Mouse (Mus musculus) neural tube, embryonic 12.5 days (tissue): ENCODE data around the gene Arpin. TPM values are rescaled to one million over a fixed set of nuclear protein-coding genes. Genes with fewer than 3 reads are reported as not detected.

Experiments
- ATAC-seq: fragments of 200-750 bp; cut with Nextera tagmentation; 2 replicates; pipeline ENCODE4 v1.8.0; 2017; ENCODE audit warnings: low read depth, mild to moderate bottlenecking, moderate TSS enrichment, moderate library complexity; ENCODE audit not compliant: low FRiP score
- H3K27ac ChIP-seq: fragments of 300-500 bp; sonication (generic); 2 replicates; pipeline ENCODE4 v1.5.1; 2016
- H3K27me3 ChIP-seq: fragments of 300-500 bp; sonication (generic); replicated peaks from 2 replicates; pipeline ENCODE4 v1.6.1; 2016; ENCODE audit warnings: mild to moderate bottlenecking
- H3K36me3 ChIP-seq: fragments of 300-500 bp; sonication (generic); 2 replicates; pipeline ENCODE4 v1.6.1; 2016; ENCODE audit warnings: mild to moderate bottlenecking
- H3K4me1 ChIP-seq: fragments of 300-500 bp; sonication (generic); 2 replicates; pipeline ENCODE4 v1.6.1; 2016
- H3K4me2 ChIP-seq: fragments of 300-500 bp; sonication (generic); replicated peaks from 2 replicates; pipeline ENCODE4 v1.6.1; 2016; ENCODE audit warnings: mild to moderate bottlenecking
- H3K4me3 ChIP-seq: fragments of 300-500 bp; sonication (generic); 2 replicates; pipeline ENCODE4 v1.5.1; 2016
- H3K9ac ChIP-seq: fragments of 300-500 bp; sonication (generic); 2 replicates; pipeline ENCODE4 v1.6.1; 2016; ENCODE audit warnings: mild to moderate bottlenecking
- H3K9me3 ChIP-seq: fragments of 300-500 bp; sonication (generic); 2 replicates; pipeline ENCODE4 v1.6.1; 2016; ENCODE audit warnings: mild to moderate bottlenecking
- WGBS: fragments of 180-500 bp; shearing (Covaris S2); methylation state at CpG from one replicate; pipeline ENCODE4 v1.1.7; 2016; 5-methylcytosine and 5-hydroxymethylcytosine counted together
- microRNA-seq: library from miRNA; unstranded; fragments of <30 nt; microRNA quantifications from one replicate; pipeline ENCODE4, GENCODE M21; 2017
- polyA plus RNA-seq: library from polyadenylated mRNA; unstranded; fragments of >200 nt; fragmentation: Nextera tagmentation; extraction: Ambion mirVana; gene quantifications from 2 replicates; pipeline ENCODE4 v1.2.1, GENCODE M21; 2016

The Arpin gene
- polyA plus RNA-seq, 1 experiment from 2014 or later = 22.2 TPM

DNA sequence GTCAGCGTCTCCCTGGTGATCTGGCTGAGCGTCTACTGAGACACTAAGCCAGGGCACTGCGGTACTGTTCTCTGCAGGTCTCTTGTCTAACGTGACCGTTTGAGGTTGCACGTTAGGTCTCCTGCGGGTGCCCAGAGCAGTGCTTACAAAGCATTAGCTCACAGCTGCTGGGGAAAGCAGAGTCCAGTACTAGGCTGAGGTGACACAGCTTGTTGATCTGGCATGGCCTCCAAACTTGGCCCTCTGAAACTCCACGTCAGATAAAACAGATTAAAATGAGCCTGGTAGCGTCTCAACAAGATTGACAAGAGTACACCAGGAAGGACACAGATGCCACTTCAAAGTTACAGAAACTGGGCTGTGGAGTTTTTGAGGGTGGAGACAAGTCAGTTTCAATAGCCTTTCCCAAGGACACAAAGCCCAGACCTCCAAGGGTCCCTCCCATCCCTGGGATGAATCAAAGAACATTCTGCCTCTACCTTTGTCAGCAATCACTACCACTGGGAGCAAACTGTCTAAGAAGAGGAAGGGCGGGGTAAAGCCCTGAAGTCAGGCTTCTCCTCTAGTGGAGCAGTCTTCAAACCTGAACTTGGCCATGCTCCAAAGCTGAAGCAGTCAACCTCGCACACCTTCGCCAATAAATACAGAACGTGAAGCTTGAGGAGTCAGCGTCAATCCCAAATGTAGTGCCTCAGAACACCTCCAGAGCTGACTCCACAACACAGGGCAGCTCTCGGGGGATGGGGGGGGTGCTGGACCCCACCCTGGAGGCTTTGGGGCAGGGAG, 44.5 kb downstream of the Arpin start:
- no peak overlapping the region for H3K27ac ChIP-seq
- no peak for ATAC-seq
- no peak overlapping the region for H3K4me3 ChIP-seq
- 92% methylated on average over 15 of the region's 15 CpGs for WGBS
- no peak overlapping the region for H3K9ac ChIP-seq
- no peaks in the 10 kb centered on the region for H3K9me3 ChIP-seq
- H3K27me3 ChIP-seq = no peaks in the 10 kb centered on the region
- no peak overlapping the region for H3K4me2 ChIP-seq
- peaks cover 43% of the 10 kb centered on the region for H3K36me3 ChIP-seq
- no peaks in the 10 kb centered on the region for H3K4me1 ChIP-seq

DNA sequence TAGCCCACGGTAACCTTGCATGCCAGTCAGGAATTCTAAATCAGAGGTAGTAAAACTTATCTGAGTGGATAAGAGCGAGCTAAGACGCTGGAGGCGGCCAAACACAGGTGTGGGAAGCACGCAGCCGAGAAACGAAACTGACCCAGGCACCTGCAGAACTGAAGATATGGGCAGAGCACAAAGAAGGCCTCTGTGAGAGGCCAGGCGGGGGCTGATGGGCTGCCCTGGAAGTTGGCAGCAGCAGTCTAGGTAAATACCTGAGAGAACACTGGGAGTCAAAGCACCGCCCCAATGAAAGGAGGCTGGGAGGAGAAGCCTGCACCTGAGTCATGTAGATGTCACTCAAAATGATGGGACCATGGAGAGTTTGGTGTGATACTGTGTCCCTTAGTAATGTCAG, 46.6 kb downstream of the Arpin start:
- H3K27me3 ChIP-seq = no peaks in the 10 kb centered on the region
- no peak overlapping the region for H3K4me3 ChIP-seq
- H3K9ac ChIP-seq = no peak overlapping the region
- no peak for ATAC-seq
- H3K4me2 ChIP-seq = no peak overlapping the region
- peaks cover 36% of the 10 kb centered on the region for H3K36me3 ChIP-seq
- H3K9me3 ChIP-seq = no peaks in the 10 kb centered on the region
- no peaks in the 10 kb centered on the region for H3K4me1 ChIP-seq
- no peak overlapping the region for H3K27ac ChIP-seq
- 93% methylated on average over 9 of the region's 9 CpGs for WGBS

DNA sequence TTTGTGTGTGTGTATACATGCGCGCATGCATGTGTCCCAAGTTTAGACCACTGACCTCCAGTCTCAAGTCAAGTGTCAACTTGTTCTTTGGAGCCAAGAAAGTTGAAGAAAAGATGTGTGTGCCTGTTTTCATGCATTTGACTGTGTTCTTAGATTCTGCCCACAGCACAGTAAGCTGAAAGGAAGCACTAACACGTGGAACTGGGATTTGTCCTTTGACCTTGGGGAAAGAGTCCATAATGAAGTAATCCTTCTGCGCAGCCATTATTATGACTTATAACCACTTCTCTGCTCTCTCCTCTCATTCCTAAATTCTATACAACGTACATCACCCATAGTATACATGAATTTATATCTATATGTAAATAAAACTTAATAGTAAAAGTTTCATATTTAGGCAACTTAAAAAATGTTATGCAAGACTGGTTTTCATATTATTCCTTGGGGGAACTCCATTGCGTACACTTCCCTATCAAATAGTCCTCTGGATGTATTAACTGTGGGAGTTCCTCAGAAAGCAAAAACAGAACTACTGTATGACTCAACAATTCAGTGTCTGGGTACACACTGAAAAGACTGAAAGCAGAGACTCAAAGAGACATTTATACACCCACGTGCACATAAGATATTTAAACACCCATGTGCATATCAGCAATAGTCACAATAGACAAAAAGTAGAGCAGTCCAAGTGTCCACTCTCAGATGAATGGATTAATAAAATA, 51.4 kb downstream of the Arpin start:
- H3K4me2 ChIP-seq = no peak overlapping the region
- H3K27me3 ChIP-seq = no peaks in the 10 kb centered on the region
- H3K9me3 ChIP-seq = no peaks in the 10 kb centered on the region
- no peak overlapping the region for H3K9ac ChIP-seq
- H3K27ac ChIP-seq = no peak overlapping the region
- no peaks in the 10 kb centered on the region for H3K4me1 ChIP-seq
- no peak overlapping the region for H3K4me3 ChIP-seq
- ATAC-seq = no peak
- H3K36me3 ChIP-seq = peaks cover 45% of the 10 kb centered on the region
- 89% methylated on average over 7 of the region's 7 CpGs for WGBS

DNA sequence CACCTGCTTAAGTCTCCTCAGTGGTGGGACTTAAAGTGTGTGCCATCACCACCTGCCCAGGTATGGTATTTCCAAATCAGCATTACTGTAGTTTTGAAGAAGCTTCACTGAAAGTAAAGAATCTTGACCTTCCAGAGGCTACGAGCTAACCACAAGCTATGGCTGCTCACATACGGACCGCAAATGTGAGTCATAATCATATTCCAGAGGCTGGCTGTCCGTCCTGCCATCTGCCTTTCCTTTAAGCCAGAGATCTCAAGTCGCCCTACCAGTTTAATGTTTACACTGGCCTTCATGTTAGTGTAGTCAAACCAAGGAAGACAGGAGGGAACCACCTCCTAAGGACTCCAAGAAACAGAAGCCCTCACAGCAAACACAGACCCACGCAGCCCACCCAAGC, 53.3 kb downstream of the Arpin start:
- H3K9ac ChIP-seq = no peak overlapping the region

DNA sequence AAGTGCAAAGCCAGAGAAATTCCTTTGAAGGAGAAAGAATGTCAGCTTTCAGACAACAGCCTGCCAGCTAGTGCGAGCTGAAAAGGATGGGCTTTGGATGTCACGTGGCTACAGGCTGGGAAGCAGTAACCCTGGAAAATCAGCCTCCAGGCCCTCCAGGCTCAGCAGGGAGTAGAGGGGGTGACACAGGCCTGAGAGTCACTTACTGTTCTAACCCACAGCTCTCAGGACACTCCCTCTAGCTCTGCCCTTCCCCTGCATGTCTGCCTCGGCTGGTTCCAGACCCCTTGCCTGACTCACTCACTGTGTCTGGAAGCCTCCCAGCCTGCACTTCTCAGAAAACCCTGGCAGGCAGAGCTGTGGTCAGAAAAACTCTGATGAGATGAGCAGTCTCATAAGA, 54.2 kb downstream of the Arpin start:
- no peak for ATAC-seq
- Histone ChIP-seq H3K9ac (no peak overlapping the region), H3K4me3 (no peak overlapping the region), H3K4me2 (no peak overlapping the region), H3K27ac (no peak overlapping the region), H3K36me3 (peaks cover 47% of the 10 kb centered on the region), H3K4me1 (no peaks in the 10 kb centered on the region), H3K27me3 (no peaks in the 10 kb centered on the region), H3K9me3 (no peaks in the 10 kb centered on the region)
- 53% methylated on average over 3 of the region's 3 CpGs for WGBS

More for the DNA sequence above, 53.3 kb downstream of the Arpin start:
- H3K9me3 ChIP-seq = no peaks in the 10 kb centered on the region
- H3K27ac ChIP-seq = no peak overlapping the region
- ATAC-seq = no peak
- peaks cover 47% of the 10 kb centered on the region for H3K36me3 ChIP-seq
- 96% methylated on average over 6 of the region's 6 CpGs for WGBS
- no peaks in the 10 kb centered on the region for H3K4me1 ChIP-seq
- H3K4me3 ChIP-seq = no peak overlapping the region
- no peak overlapping the region for H3K4me2 ChIP-seq
- no peaks in the 10 kb centered on the region for H3K27me3 ChIP-seq

DNA sequence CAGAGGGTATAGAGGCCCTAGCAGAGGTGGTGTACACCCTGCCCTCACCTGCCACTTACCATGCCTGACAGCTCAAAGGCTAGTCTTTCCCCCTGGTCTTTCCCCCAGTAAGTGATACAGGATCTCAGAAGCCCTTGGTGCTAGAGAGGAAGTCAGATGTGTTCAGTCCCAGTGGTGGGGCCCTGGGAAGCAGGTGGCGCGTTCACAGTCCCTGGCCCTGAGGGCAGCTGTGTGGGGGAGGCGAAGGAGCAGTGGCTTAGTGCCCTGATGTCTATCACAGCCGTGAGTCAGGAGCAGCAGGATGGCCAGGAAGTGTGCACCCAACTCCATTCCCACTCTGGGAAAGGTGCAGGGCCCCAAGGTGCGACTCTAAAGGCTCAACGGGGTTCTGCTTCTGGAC, 55.1 kb downstream of the Arpin start:
- Histone ChIP-seq H3K4me3 (no peak overlapping the region), H3K4me1 (no peaks in the 10 kb centered on the region), H3K36me3 (peaks cover 46% of the 10 kb centered on the region), H3K4me2 (no peak overlapping the region), H3K9me3 (no peaks in the 10 kb centered on the region), H3K27me3 (no peaks in the 10 kb centered on the region), H3K9ac (no peak overlapping the region), H3K27ac (no peak overlapping the region)
- no peak for ATAC-seq
- WGBS = 91% methylated on average over 6 of the region's 6 CpGs

DNA sequence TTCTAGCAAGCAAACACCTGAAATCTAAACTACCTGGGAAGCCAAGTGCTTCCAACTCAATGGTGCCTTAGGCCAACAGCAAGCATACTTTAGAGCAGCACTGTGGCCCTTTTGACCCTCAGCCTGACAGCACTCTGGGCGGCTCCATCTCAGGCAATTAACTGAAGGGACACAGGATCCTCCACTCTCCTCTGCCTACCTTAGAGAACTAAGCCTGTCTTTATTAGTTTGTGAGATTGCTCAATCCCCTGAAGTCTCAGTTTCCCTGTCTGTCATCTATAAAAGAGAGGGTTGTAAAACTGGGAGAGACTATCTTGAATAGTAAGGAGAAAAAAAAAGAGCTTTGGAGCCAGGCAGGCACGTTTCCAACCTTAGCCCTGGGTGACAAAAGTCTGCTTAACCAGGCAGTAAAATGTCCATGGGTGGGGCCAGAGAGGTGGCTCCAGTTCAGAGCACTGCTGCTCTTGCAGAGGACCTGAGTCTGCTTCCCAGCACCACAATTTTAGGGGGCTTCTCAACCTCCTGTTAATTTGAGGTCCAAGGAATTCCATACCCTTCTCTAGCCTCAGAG, 56.6 kb downstream of the Arpin start:
- Histone ChIP-seq H3K27me3 (no peaks in the 10 kb centered on the region), H3K4me1 (no peaks in the 10 kb centered on the region), H3K4me3 (no peak overlapping the region), H3K9ac (no peak overlapping the region), H3K4me2 (no peak overlapping the region), H3K36me3 (peaks cover 42% of the 10 kb centered on the region), H3K9me3 (no peaks in the 10 kb centered on the region), H3K27ac (no peak overlapping the region)
- 42% methylated on average over 2 of the region's 2 CpGs for WGBS
- no peak for ATAC-seq

Small RNA genes lying within 50 kb of the gene (microRNA-seq; reads per million reads assigned to microRNA genes)
- not detected for gene Gm24541

Other genes with a start within 250 kb of the Arpin start
- gene Kif7, start 219.6 kb downstream of the Arpin start, polyA plus RNA-seq = 6.0 and 6.2 TPM in 2 replicates
- gene Plin1, start 202.5 kb downstream of the Arpin start, polyA plus RNA-seq = not detected in 2 replicates
- gene Pex11a, start 192.2 kb downstream of the Arpin start, polyA plus RNA-seq = 9.8 and 11.5 TPM in 2 replicates
- 0.17 and 0.38 TPM in 2 replicates for gene Wdr93, start 192.2 kb downstream of the Arpin start, polyA plus RNA-seq
- not detected in 2 replicates for gene Mesp1, start 141.6 kb downstream of the Arpin start, polyA plus RNA-seq
- gene Mesp2, start 124.6 kb downstream of the Arpin start, polyA plus RNA-seq = 0.44 and 0.52 TPM in 2 replicates
- gene Anpep, start 74.3 kb downstream of the Arpin start, polyA plus RNA-seq = 5.2 and 6.7 TPM in 2 replicates
- gene Ap3s2, start 14.7 kb downstream of the Arpin start, polyA plus RNA-seq = 49.8 and 55.0 TPM in 2 replicates
- gene Zfp710, start 89.5 kb upstream of the Arpin start, polyA plus RNA-seq = 24.7 and 26.3 TPM in 2 replicates
- gene Idh2, start 180.0 kb upstream of the Arpin start, polyA plus RNA-seq = 299 and 313 TPM in 2 replicates